Comparison of ENCODE assay signal across 9 mouse cellular contexts in the genomic region with DNA sequence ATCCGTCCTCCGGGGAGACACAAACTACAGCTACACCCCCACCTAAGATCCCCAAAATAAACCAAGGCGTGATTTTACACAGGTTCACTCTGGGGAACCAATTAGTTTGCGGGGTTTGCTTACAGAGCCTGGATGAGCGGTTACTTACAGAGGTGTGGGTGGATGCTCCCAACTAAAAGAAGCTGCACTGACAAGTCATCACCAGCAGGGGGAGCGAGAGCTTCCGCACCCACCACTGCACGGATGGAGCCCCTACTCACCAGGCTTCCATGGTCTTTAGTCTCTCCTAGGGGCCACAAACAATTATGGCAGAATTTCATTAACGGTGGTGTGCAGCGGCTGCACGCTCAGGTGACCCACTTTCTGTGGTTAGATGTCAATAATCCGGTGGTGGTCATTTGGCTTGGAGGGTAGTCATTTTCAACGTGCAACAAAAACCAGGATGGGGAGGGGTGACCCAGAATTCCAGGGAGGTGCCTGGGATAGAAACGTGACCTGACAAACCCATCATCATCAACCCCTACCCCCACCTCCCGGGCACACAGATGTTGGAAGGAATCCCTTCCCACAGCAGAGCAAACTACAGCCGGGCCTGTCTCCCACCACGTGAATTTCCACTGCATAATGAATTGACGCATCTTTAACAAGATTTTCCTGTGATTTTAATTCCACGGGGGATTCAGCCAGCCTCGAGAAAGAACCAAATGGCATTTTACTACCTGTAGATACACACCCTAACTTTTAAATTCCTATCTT.
A peak's percentile ranks its signal among the peaks of the same experiment; 100 is the strongest.
DNase-seq lines count a peak whose midpoint lies in the region; ATAC-seq lines count a peak whose summit lies in the region.
"Had no signal": no experiment of that assay in that cellular context is flagged by ENCODE, and none has a peak within 500 bp of the region (broad histone marks: within the 10 kb centered on the region; RNA-seq: fewer than 3 reads in every experiment).

No protein-coding gene starts in this region.

- peak; percentile 14 for DNase-seq in kidney, postnatal 14 days
- no peak for DNase-seq in kidney, adult 8-10 months
- peak; percentile 71 for DNase-seq in cerebellum, adult 9-10 months
- peak; percentile 28 to 44 for DNase-seq in frontal cortex, postnatal 36 days (ENCODE audit: low spot score in 2 of 2)
- DNase-seq in midbrain, embryonic 11.5 days (ENCODE audit: low spot score, missing footprints), result peak; percentile 89
- DNase-seq in urinary bladder, adult 18-20 months (ENCODE audit: low spot score in 2 of 2), result no peak
- no peak for DNase-seq in spleen, postnatal 36 days (ENCODE audit: low spot score in 2 of 2)

- H3K4me3 ChIP-seq in midbrain, embryonic 11.5 days (ENCODE audit: low read depth, low read length), result no peak overlapping the region
- H3K4me3 ChIP-seq in kidney, embryonic 15.5 days (replicated peaks), result no peak overlapping the region
- H3K4me3 ChIP-seq: heart, embryonic 13.5 days had no signal

- WGBS in midbrain, embryonic 11.5 days, result 58% methylated on average over 20 of the region's 20 CpGs
- 54% methylated on average over 20 of the region's 20 CpGs for WGBS in kidney, embryonic 15.5 days

- ATAC-seq in midbrain, embryonic 11.5 days (ENCODE audit: low FRiP score), result peak; percentile 57; the same call in 1 of the 2 replicates
- ATAC-seq in kidney, embryonic 15.5 days (replicated peaks; ENCODE audit: low FRiP score), result no peak

- H3K9me3 ChIP-seq in midbrain, embryonic 11.5 days (ENCODE audit: control insufficient read depth, low read length), result no peaks in the 10 kb centered on the region
- no peaks in the 10 kb centered on the region for H3K9me3 ChIP-seq in kidney, embryonic 15.5 days (replicated peaks)
- H3K9me3 ChIP-seq: heart, embryonic 13.5 days had no signal

- no peak overlapping the region for H3K27ac ChIP-seq in midbrain, embryonic 11.5 days (ENCODE audit: low read depth, low read length)
- no peak overlapping the region for H3K27ac ChIP-seq in kidney, embryonic 15.5 days
- H3K27ac ChIP-seq: heart, embryonic 13.5 days had no signal

- no peaks in the 10 kb centered on the region for H3K36me3 ChIP-seq in midbrain, embryonic 11.5 days (ENCODE audit: control insufficient read depth, insufficient read depth, low read length)
- no peaks in the 10 kb centered on the region for H3K36me3 ChIP-seq in kidney, embryonic 15.5 days
- H3K36me3 ChIP-seq: heart, embryonic 13.5 days had no signal

- H3K4me2 ChIP-seq in midbrain, embryonic 11.5 days, result no peak overlapping the region
- H3K4me2 ChIP-seq in kidney, embryonic 15.5 days, result no peak overlapping the region
- H3K4me2 ChIP-seq: heart, embryonic 13.5 days had no signal

- peaks cover 2% of the 10 kb centered on the region; the same call in 1 of the 2 replicates for H3K4me1 ChIP-seq in midbrain, embryonic 11.5 days (ENCODE audit: control insufficient read depth, insufficient read depth, low read length)
- 0 out of 2 replicates have a peak, but pooled peaks cover 3% of the 10 kb centered on the region for H3K4me1 ChIP-seq in kidney, embryonic 15.5 days
- H3K4me1 ChIP-seq: heart, embryonic 13.5 days had no signal

- H3K27me3 ChIP-seq in midbrain, embryonic 11.5 days (ENCODE audit: control insufficient read depth, insufficient read depth, low read length), result no peaks in the 10 kb centered on the region
- no peaks in the 10 kb centered on the region for H3K27me3 ChIP-seq in kidney, embryonic 15.5 days

- H3K9ac ChIP-seq in midbrain, embryonic 11.5 days (ENCODE audit: low read length), result no peak overlapping the region
- no peak overlapping the region for H3K9ac ChIP-seq in kidney, embryonic 15.5 days
- H3K9ac ChIP-seq: heart, embryonic 13.5 days had no signal

Comparison
In these comparisons a context has a peak if more than half of its experiments do, and no peak if none do; other contexts are left out.
1. DNase-seq: peak in kidney, postnatal 14 days (single experiment), cerebellum, adult 9-10 months (single experiment), frontal cortex, postnatal 36 days (2 of 2) and midbrain, embryonic 11.5 days (single experiment); none in kidney, adult 8-10 months (0 of 2), urinary bladder, adult 18-20 months (0 of 2) and spleen, postnatal 36 days (0 of 2).